Mouse (Mus musculus): ENCODE data around the gene Mpp6.

The Mpp6 gene

GRCm38 (mm10) chr6:50109757-50110378 lies at the start of gene Mpp6:
TSS of gene Mpp6 (plus strand) at chr6:50110241.
- DNase-seq, result peak; percentile 87 to 92

- DNase-seq, result no peak
These were observed 43.9 kb upstream of the Mpp6 start for GRCm38 (mm10) chr6:50066172-50066571.

GRCm38 (mm10) chr6:50068490-50068889 lies 41.6 kb upstream of the Mpp6 start:
- no peak for DNase-seq

GRCm38 (mm10) chr6:50075248-50075647 lies 34.8 kb upstream of the Mpp6 start:
- no peak for DNase-seq

- DNase-seq, result no peak
These were observed 33.6 kb upstream of the Mpp6 start for GRCm38 (mm10) chr6:50076473-50076872.

GRCm38 (mm10) chr6:50080431-50080830 lies 29.6 kb upstream of the Mpp6 start:
- DNase-seq, result no peak

GRCm38 (mm10) chr6:50085206-50085605 lies 24.8 kb upstream of the Mpp6 start:
- DNase-seq, result no peak

GRCm38 (mm10) chr6:50089333-50089732 lies 20.7 kb upstream of the Mpp6 start:
- DNase-seq, result no peak

- no peak for DNase-seq
These were observed 19.8 kb upstream of the Mpp6 start for GRCm38 (mm10) chr6:50090221-50090620.

- no peak for DNase-seq
These were observed 18.4 kb upstream of the Mpp6 start for GRCm38 (mm10) chr6:50091462-50092154.

GRCm38 (mm10) chr6:50109201-50109756 lies 762 bp upstream of the Mpp6 start:
- DNase-seq, result peak in 1 of 2 experiments; percentile 11

GRCm38 (mm10) chr6:50110379-50110941 lies 419 bp downstream of the Mpp6 start:
- DNase-seq, result no peak

GRCm38 (mm10) chr6:50111111-50111655 lies 1.1 kb downstream of the Mpp6 start:
- DNase-seq, result no peak

- DNase-seq, result peak; percentile 85 to 93
These were observed 2.7 kb downstream of the Mpp6 start for GRCm38 (mm10) chr6:50112775-50113174.

- no peak for DNase-seq
These were observed 4.2 kb downstream of the Mpp6 start for GRCm38 (mm10) chr6:50114280-50114679.

- no peak for DNase-seq
These were observed 10.9 kb downstream of the Mpp6 start for GRCm38 (mm10) chr6:50120931-50121330.

GRCm38 (mm10) chr6:50122835-50123234 lies 12.8 kb downstream of the Mpp6 start:
- DNase-seq, result no peak

- no peak for DNase-seq
These were observed 14.2 kb downstream of the Mpp6 start for GRCm38 (mm10) chr6:50124197-50124596.

- DNase-seq, result no peak
These were observed 16.3 kb downstream of the Mpp6 start for GRCm38 (mm10) chr6:50126331-50126730.

- no peak for DNase-seq
These were observed 17.5 kb downstream of the Mpp6 start for GRCm38 (mm10) chr6:50127536-50127935.

- no peak for DNase-seq
These were observed 27.6 kb downstream of the Mpp6 start for GRCm38 (mm10) chr6:50137651-50138050.

GRCm38 (mm10) chr6:50139526-50139925 lies 29.5 kb downstream of the Mpp6 start:
- DNase-seq, result no peak

- DNase-seq, result no peak
These were observed 36.1 kb downstream of the Mpp6 start for GRCm38 (mm10) chr6:50146158-50146557.

- no peak for DNase-seq
These were observed 39.3 kb downstream of the Mpp6 start for GRCm38 (mm10) chr6:50149378-50149777.

Data from cerebellum, postnatal 25 days (tissue).